Mouse (Mus musculus) ES-Bruce4 (cell line): ENCODE measurements around the gene Zap70.

Experiments used
- CTCF ChIP-seq: IDR thresholded peaks from one replicate; pipeline ENCODE4 v1.8.1; 2011; ENCODE audit warnings: low read depth, low read length
- POLR2A ChIP-seq: IDR thresholded peaks from one replicate; pipeline ENCODE4 v1.8.1; 2011; ENCODE audit warnings: low read length; ENCODE audit not compliant: insufficient read depth

DNA sequence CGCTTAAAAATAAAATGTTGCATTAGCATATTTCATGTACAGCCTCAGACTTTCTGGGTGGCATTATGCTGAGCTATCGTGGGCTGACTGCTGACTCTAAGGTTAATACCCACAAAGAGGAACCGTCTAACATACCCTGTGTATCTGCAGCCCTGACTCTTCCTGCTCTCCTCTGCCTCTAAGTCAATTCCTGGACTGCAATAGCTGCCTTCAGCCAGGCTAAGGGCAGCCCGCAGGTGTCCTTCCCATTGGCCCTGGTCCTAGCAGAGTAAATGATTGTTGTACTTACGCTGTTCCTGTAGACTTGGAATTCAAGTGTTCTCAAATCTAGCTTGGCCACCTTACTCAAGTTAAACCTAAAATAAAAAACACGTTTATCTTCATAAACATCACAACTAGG is 53.6 kb downstream of the Zap70 start:
- TF ChIP-seq CTCF: no peak
- no peak for TF ChIP-seq POLR2A
